Mouse (Mus musculus) heart, postnatal 0 days (tissue): ENCODE data around the gene Dthd1.

ENCODE experiments used
- CTCF ChIP-seq: IDR thresholded peaks from 2 replicates; pipeline ENCODE4 v1.5.1; 2016; ENCODE audit warnings: antibody characterized with exemption, control low read depth, low read depth
- EP300 ChIP-seq: IDR thresholded peaks from 2 replicates; pipeline ENCODE4 v1.6.1; 2016; ENCODE audit warnings: antibody characterized with exemption, low read depth

- TF ChIP-seq CTCF = no peak
- no peak for TF ChIP-seq EP300
Observed at GRCm38 (mm10) chr5:62771775-62772599, 41.6 kb upstream of the Dthd1 start.
